Mouse (Mus musculus) thymus, adult 2 months (tissue): ENCODE results near the gene Grb14.

Experiments used
- CTCF ChIP-seq: fragments of 200-500 bp; IDR thresholded peaks from 2 replicates; pipeline ENCODE4 v1.5.1; 2012; ENCODE audit warnings: mild to moderate bottlenecking, control low read depth, low read length, moderate library complexity, borderline replicate concordance; ENCODE audit not compliant: control insufficient read depth, poor library complexity, insufficient read depth; ENCODE audit errors: extremely low read depth
- POLR2A ChIP-seq: fragments of 200-500 bp; IDR thresholded peaks from 2 replicates; pipeline ENCODE4 v1.6.1; 2012; ENCODE audit warnings: mild to moderate bottlenecking, low read length, control low read depth, moderate library complexity; ENCODE audit not compliant: control insufficient read depth, poor library complexity, insufficient read depth; ENCODE audit errors: extremely low read depth

DNA sequence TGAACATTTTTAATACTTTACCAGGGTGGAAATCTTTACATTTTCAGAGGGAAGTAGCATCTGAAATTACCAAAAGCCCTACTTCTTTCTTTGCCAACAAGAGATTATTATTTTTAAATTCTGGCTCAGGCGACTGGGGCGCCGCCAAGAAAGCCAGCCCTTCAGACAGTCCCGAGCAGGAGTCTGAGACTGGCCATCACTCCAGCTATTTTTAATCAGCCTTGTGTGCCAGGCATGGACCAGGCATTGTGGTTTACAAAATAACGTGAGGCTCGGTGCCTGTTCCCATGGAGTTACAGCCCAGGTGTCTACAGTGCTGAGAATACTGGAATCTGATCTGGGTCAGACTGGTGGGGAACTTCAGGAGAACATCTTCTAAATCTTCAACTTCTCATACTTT is 58.5 kb downstream of the Grb14 start:
- TF ChIP-seq CTCF (no peak), POLR2A (no peak)
